Mouse (Mus musculus) liver, embryonic 15.5 days (tissue): Measurements from ENCODE around the gene Nfil3. TPM values are rescaled to one million over a fixed set of nuclear protein-coding genes. Genes with fewer than 3 reads are reported as not detected.
A peak's percentile ranks its signal among the peaks of the same experiment; 100 is the strongest.

Experiments used
- ATAC-seq: fragments of 200-750 bp; cut with Nextera tagmentation; 2 replicates; pipeline ENCODE4 v1.8.0; 2017; ENCODE audit warnings: moderate number of reproducible peaks, mild to moderate bottlenecking, moderate library complexity; ENCODE audit not compliant: insufficient read depth
- H3K27ac ChIP-seq: fragments of 300-500 bp; sonication (generic); replicated peaks from 2 replicates; pipeline ENCODE4 v1.5.1; 2015; ENCODE audit warnings: mild to moderate bottlenecking, inconsistent platforms
- H3K27me3 ChIP-seq: fragments of 300-500 bp; sonication (generic); 2 replicates; pipeline ENCODE4 v1.6.1; 2015; ENCODE audit warnings: mild to moderate bottlenecking, inconsistent platforms
- H3K36me3 ChIP-seq: fragments of 300-500 bp; sonication (generic); replicated peaks from 2 replicates; pipeline ENCODE4 v1.6.1; 2015; ENCODE audit warnings: moderate library complexity, mild to moderate bottlenecking, inconsistent platforms
- H3K4me1 ChIP-seq: fragments of 300-500 bp; sonication (generic); replicated peaks from 2 replicates; pipeline ENCODE4 v1.6.1; 2015; ENCODE audit warnings: inconsistent platforms
- H3K4me2 ChIP-seq: fragments of 300-500 bp; sonication (generic); 2 replicates; pipeline ENCODE4 v1.6.1; 2015; ENCODE audit warnings: moderate library complexity, mild to moderate bottlenecking, inconsistent platforms
- H3K4me3 ChIP-seq: fragments of 300-500 bp; sonication (generic); replicated peaks from 2 replicates; pipeline ENCODE4 v1.5.1; 2015; ENCODE audit warnings: mild to moderate bottlenecking, inconsistent platforms
- H3K9ac ChIP-seq: fragments of 300-500 bp; sonication (generic); 2 replicates; pipeline ENCODE4 v1.6.1; 2015; ENCODE audit warnings: moderate library complexity, mild to moderate bottlenecking, inconsistent platforms
- H3K9me3 ChIP-seq: fragments of 300-500 bp; sonication (generic); replicated peaks from 2 replicates; pipeline ENCODE4 v1.6.1; 2016; ENCODE audit warnings: inconsistent platforms
- WGBS: fragments of 180-500 bp; shearing (Covaris S2); methylation state at CpG from one replicate; pipeline ENCODE4 v1.1.7; 2015; ENCODE audit warnings: mixed read lengths; ENCODE audit not compliant: insufficient replicate concordance; 5-methylcytosine and 5-hydroxymethylcytosine counted together
- polyA plus RNA-seq: library from polyadenylated mRNA; unstranded; fragments of >200 nt; fragmentation: Nextera tagmentation; extraction: Ambion mirVana; gene quantifications from 2 replicates; pipeline ENCODE4 v1.2.1, GENCODE M21; 2015

The Nfil3 gene
- polyA plus RNA-seq = 6.0 and 6.1 TPM in 2 replicates

DNA sequence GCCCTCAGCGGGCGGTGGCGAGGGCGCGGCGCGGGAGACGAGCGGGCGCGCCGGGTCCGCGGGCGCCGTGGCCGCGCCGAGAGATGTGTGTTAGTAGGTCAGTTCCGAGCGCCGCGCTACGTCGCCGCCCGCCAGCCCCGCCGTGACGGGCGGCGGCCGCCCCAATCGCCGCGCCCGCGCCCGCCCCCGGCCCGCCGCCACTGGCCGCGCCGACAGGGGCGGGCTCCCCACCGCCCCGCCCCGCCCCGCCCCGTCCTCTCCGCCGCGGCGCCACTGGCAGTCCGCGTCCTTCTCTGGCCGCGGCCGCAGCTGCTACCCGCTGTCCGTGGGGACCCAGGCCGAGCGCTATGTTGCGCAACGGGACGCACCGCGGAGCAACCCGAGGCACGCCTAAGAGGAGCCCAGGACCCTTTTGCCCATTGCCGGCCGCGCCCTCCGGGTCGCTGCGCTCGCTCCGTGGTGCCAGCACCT lies at the start of gene Nfil3:
Gene Nfil3, minus strand, starts transcription at position 123 of the 471 bp plus-strand sequence.
- Histone ChIP-seq H3K9me3 (no peaks in the 10 kb centered on the region), H3K4me1 (peaks cover 45% of the 10 kb centered on the region), H3K36me3 (no peaks in the 10 kb centered on the region), H3K4me3 (peak within 1 kb of the TSS; percentile 66), H3K4me2 (peak within 1 kb of the TSS; percentile 79), H3K27ac (peak within 1 kb of the TSS; percentile 79), H3K27me3 (peaks cover 77% of the 10 kb centered on the region), H3K9ac (peak within 1 kb of the TSS; percentile 52)
- whole genome bisulfite sequencing = under 1% methylated on average over 35 of the region's 79 CpGs
- peak; percentile 82 for ATAC-seq

DNA sequence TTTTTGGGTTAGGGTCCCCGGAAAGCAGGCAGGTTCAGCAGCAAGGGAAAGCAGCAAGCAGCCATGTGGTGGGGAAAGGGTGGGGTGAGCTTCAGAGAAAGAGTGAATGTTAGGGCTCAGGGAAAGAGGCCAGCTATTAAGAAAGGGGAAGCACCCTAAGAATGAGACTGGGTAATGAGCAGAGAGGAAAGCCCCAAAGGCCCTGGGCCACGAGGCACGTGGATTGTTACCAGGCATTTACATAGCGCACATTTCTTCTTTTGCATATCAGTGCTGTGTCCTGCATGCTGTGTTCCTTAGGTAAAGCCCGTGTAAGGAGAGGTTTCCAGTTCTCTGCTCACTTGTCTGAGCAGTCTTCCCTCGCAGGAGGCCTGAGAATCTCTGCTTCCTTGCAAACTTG lies 43.4 kb upstream of the Nfil3 start:
- Histone ChIP-seq H3K27me3 (no peaks in the 10 kb centered on the region), H3K4me1 (no peaks in the 10 kb centered on the region), H3K9ac (no peak overlapping the region), H3K4me3 (no peak overlapping the region), H3K9me3 (no peaks in the 10 kb centered on the region), H3K36me3 (no peaks in the 10 kb centered on the region), H3K27ac (no peak overlapping the region), H3K4me2 (no peak overlapping the region)
- 35% methylated on average over 6 of the region's 6 CpGs for WGBS
- ATAC-seq = no peak

DNA sequence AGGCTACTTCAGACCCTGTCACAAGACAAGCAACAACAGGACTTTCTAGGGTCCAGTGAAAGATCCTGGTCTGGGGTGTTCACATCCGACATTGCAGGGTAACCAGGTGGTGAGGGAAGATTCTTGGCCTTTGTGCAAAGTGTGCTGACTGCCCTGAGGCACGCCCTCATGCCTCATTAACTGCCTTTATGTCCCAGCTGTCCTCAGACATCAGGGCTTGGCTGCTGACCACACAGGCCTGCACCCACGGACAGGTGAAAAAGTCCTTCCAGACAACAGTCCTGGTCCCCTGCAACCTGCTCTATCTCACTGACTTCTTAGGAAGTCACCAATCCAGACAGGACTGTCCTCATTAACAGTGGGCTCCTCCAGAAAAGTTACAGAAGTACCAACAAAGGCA lies 39.4 kb upstream of the Nfil3 start:
- Histone ChIP-seq H3K4me1 (no peaks in the 10 kb centered on the region), H3K9me3 (no peaks in the 10 kb centered on the region), H3K36me3 (no peaks in the 10 kb centered on the region), H3K9ac (no peak overlapping the region), H3K27me3 (no peaks in the 10 kb centered on the region), H3K27ac (no peak overlapping the region), H3K4me3 (no peak overlapping the region), H3K4me2 (no peak overlapping the region)
- WGBS = 51% methylated on average over 3 of the region's 3 CpGs
- no peak for ATAC-seq

DNA sequence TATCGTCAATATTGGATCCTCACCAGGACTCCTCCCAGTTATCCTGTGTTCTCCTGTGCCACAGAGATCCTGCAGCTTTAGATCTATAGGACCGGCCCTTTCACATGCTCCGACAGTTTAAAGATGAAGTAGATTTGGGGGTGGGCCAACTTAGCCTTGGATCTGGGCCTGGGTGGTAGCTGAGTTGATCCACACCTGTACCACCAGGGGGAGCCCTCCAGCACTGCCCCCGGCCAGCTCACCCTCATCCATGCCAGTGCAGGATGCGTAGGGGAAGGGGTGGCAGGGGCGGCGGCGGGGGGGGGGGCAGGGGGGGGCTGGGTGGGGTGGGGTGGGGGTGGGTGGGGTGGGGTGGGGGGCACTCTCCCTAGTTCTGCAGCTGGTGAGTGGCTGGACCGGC lies 38.7 kb upstream of the Nfil3 start:
- ATAC-seq = no peak
- 57% methylated on average over 8 of the region's 9 CpGs for WGBS
- Histone ChIP-seq H3K9me3 (no peaks in the 10 kb centered on the region), H3K27ac (no peak overlapping the region), H3K27me3 (no peaks in the 10 kb centered on the region), H3K4me1 (no peaks in the 10 kb centered on the region), H3K36me3 (no peaks in the 10 kb centered on the region), H3K9ac (no peak overlapping the region), H3K4me3 (no peak overlapping the region), H3K4me2 (no peak overlapping the region)

DNA sequence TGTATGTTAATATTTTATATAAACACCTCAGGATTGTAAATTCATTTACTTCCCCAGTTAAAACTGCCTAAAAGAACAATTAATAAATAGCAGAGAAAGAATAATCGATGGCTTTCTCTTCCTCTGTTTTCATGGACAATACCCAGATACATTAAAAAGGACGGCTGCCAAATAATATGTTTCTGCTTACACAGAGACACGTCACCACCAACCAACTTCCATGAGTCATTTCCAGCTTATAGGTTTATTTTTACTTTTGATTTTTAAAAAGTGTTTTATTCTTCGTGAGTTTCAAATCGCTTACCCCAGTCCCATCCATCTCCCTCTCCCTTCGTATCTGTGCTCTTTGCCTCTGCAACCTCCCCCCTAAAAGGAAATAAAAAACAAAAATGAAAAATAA lies 38.1 kb upstream of the Nfil3 start:
- Histone ChIP-seq H3K9ac (no peak overlapping the region), H3K4me1 (no peaks in the 10 kb centered on the region), H3K36me3 (no peaks in the 10 kb centered on the region), H3K4me2 (no peak overlapping the region), H3K4me3 (no peak overlapping the region), H3K9me3 (no peaks in the 10 kb centered on the region), H3K27me3 (no peaks in the 10 kb centered on the region), H3K27ac (no peak overlapping the region)
- WGBS = 72% methylated on average over 6 of the region's 6 CpGs
- ATAC-seq = no peak

DNA sequence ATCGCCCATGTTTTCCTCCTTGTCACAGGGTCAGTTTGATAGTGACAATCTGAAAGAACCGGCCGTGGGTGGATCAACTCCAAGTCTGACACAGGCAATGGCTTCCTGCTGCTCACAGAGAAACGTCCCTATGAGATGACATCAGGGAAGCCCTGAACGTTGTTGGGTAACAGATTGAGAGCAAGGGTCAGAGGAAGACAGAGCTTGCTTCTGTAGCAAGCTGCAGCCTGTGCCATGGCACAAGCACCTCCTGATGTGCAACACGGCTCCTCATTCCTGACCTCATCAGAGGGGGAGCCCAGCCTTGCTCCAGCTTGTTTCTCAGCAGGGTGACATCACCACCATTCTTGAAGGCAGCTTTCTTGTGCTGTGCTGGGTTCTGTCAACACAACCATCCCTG lies 37.1 kb upstream of the Nfil3 start:
- Histone ChIP-seq H3K9me3 (no peaks in the 10 kb centered on the region), H3K4me1 (no peaks in the 10 kb centered on the region), H3K36me3 (no peaks in the 10 kb centered on the region), H3K9ac (no peak overlapping the region), H3K4me2 (no peak overlapping the region), H3K27me3 (no peaks in the 10 kb centered on the region), H3K27ac (no peak overlapping the region), H3K4me3 (no peak overlapping the region)
- peak; percentile 18; the same call in 1 of the 2 replicates for ATAC-seq
- WGBS = 31% methylated on average over 6 of the region's 6 CpGs

DNA sequence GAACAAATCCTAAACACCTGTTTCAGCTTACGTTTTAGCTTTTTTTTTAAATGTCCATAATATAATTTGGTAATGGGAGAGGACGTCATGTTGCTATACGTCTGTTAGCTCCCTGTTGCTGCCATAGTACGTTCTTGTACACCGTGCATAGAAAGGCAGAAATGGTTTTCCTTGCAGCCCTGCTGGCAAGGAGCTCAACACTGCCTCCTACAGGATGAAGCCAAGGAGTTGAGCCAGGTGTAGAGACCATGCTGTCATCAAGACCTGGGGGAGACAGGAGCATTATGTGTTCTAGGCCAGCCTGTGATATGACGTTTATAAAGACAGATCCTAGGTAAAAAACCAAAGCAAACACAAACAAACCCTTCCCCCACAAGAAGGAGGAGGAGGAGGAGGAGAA lies 36.2 kb upstream of the Nfil3 start:
- no peak for ATAC-seq
- no peaks in the 10 kb centered on the region for H3K36me3 ChIP-seq
- no peaks in the 10 kb centered on the region for H3K9me3 ChIP-seq
- H3K4me1 ChIP-seq = no peaks in the 10 kb centered on the region
- no peak overlapping the region for H3K27ac ChIP-seq
- no peak overlapping the region for H3K4me3 ChIP-seq
- H3K27me3 ChIP-seq = no peaks in the 10 kb centered on the region
- no peak overlapping the region for H3K4me2 ChIP-seq
- 47% methylated on average over 6 of the region's 6 CpGs for WGBS
- no peak overlapping the region for H3K9ac ChIP-seq

DNA sequence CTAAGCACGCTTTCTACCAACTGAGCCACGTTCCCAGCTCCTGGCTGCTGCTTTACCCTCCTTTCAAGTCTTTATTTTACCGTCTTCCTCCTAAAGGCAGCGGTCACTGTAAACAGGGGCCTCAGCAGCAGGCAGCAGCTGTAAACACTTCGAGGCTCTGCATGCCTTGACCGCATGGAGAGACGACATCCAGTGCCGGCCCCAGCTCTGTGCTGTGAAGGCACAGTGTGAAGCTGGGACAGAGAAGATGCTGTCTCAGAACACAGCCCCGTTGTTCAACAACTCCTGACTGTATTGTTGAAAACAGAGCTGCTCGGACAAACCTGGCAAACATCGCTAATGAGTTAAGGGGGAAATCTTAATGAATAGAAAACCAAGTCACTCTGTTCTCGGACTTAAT lies 30.6 kb upstream of the Nfil3 start:
- WGBS = 49% methylated on average over 12 of the region's 12 CpGs
- Histone ChIP-seq H3K9ac (no peak overlapping the region), H3K27me3 (no peaks in the 10 kb centered on the region), H3K4me3 (no peak overlapping the region), H3K4me2 (no peak overlapping the region), H3K9me3 (no peaks in the 10 kb centered on the region), H3K36me3 (no peaks in the 10 kb centered on the region), H3K27ac (no peak overlapping the region), H3K4me1 (no peaks in the 10 kb centered on the region)
- ATAC-seq = no peak

DNA sequence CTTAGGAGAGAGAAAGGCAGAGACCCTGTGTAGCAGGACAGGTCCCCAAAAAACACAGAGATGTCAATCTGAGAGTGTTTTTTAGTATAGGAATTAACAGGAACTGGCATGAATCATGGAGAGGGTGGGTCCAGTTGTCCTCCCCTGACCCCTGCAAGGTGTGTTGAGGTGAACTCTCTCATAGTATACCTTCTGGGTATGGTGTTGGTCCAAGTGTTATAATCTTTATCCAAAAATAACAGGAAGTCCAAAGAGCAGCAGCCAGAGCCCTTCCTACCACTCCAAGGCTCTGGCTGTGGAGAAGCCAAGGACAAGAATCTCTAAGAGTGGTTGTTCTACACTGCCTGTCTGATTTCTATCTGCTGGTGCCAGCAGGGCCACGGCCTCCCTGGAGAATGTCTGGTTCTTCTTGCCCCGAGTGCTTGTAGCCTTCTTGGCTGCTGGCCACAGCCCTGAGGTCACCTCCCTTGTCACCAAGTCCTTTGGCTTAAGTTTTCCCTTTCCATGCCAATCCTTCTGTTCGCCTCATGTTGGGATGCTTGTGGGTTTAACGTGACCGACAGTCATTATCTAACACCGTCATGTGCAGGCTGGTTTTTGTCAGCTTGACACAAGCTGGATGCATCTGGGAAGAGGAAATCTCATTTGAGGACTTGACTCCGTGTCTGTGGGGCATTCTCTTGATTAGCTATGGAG lies 27.8 kb upstream of the Nfil3 start:
- 41% methylated on average over 7 of the region's 7 CpGs for WGBS
- H3K4me1 ChIP-seq = no peaks in the 10 kb centered on the region
- no peaks in the 10 kb centered on the region for H3K27me3 ChIP-seq
- H3K27ac ChIP-seq = no peak overlapping the region
- no peak overlapping the region for H3K4me2 ChIP-seq
- no peaks in the 10 kb centered on the region for H3K9me3 ChIP-seq
- H3K4me3 ChIP-seq = no peak overlapping the region
- ATAC-seq = no peak
- no peak overlapping the region for H3K9ac ChIP-seq
- no peaks in the 10 kb centered on the region for H3K36me3 ChIP-seq

DNA sequence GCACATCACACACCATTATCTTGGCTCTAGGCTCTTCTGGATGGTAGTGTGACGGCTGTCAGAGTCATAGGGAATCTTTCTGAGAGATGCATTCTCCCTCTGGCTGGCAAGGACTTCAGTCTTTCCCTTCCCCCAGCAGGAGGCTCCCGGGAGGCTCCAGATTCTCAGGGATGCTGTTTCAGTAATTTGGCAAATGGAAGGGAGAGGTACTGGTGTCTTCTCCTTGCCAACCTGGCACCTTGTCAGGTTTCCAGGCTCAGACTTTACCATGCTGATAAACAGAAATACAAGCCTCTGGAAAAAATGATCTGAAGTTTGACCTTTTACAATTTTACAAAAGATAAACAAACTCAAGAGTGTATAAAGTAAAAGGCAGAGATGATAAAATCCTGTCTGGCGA lies 26.9 kb upstream of the Nfil3 start:
- Histone ChIP-seq H3K9ac (no peak overlapping the region), H3K4me1 (no peaks in the 10 kb centered on the region), H3K36me3 (no peaks in the 10 kb centered on the region), H3K4me2 (no peak overlapping the region), H3K27me3 (no peaks in the 10 kb centered on the region), H3K27ac (no peak overlapping the region), H3K9me3 (no peaks in the 10 kb centered on the region), H3K4me3 (no peak overlapping the region)
- ATAC-seq = no peak
- WGBS = 46% methylated on average over 3 of the region's 3 CpGs

DNA sequence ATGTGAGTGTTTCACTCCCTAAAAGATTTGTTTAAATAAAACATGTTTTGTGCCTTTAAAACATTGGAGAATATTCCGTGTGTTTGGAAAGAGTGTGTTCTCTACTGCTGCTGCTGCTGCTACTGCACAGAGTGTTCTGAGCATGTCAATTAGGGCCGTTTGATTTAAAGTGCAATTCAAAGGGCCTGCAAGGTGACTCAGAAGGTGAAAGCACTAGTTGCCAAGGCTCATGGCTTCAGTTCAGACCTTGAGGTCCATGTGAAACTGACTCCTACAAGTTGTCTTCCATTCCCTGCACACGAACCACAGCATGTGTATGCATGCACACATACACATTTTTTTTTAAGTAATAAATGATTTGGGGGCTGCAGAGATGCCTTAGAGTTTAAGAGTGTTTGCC lies 22.4 kb upstream of the Nfil3 start:
- WGBS = 32% methylated on average over 3 of the region's 3 CpGs
- Histone ChIP-seq H3K9ac (no peak overlapping the region), H3K9me3 (no peaks in the 10 kb centered on the region), H3K4me2 (no peak overlapping the region), H3K27ac (no peak overlapping the region), H3K4me3 (no peak overlapping the region), H3K36me3 (no peaks in the 10 kb centered on the region), H3K4me1 (no peaks in the 10 kb centered on the region; the same call in 1 of the 2 replicates), H3K27me3 (no peaks in the 10 kb centered on the region)
- no peak for ATAC-seq

DNA sequence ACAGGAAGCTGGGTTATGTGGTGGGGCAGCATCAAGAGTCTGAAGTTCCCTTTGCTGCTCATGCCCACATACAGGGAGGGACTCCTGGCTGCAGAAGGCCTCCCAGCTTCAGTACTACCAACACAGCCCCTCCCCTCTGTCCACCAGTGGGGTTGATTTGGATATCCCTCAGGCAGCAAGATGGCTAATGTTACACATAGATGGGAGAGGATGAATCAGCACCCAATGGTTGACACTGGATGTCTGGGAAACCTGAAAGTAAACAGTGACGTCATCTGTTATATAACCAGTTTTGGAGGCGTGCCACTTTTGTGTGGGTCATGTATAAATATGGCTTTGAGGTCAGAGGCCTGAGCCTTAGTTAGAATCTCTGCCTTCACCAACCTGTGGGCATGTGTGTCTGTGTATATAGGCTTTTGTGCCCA lies 20.6 kb upstream of the Nfil3 start:
- Histone ChIP-seq H3K4me2 (no peak overlapping the region), H3K9me3 (no peaks in the 10 kb centered on the region), H3K36me3 (no peaks in the 10 kb centered on the region), H3K27me3 (no peaks in the 10 kb centered on the region), H3K4me3 (no peak overlapping the region), H3K4me1 (no peaks in the 10 kb centered on the region; the same call in 1 of the 2 replicates), H3K9ac (no peak overlapping the region), H3K27ac (no peak overlapping the region)
- 47% methylated on average over 2 of the region's 2 CpGs for WGBS
- peak; percentile 34; the same call in 1 of the 2 replicates for ATAC-seq
